Mouse (Mus musculus) macrophage (primary cell): Measurements from ENCODE around the gene Slc6a5. TPM values are rescaled to one million over a fixed set of nuclear protein-coding genes. Genes with fewer than 3 reads are reported as not detected.
"Not testable (repeated sequence)": the region's sequence is repeated elsewhere in the genome, so short reads cannot be mapped to it uniquely, and the experiment has no call there.

Experiments used
- H3K27ac ChIP-seq: fragments of 350-480 bp; formaldehyde crosslinking; 2 replicates; pipeline ENCODE4 v1.9.0; 2021
- H3K36me3 ChIP-seq: fragments of 350-480 bp; formaldehyde crosslinking; 2 replicates; pipeline ENCODE4 v1.9.0; 2021; ENCODE audit errors: inconsistent target
- H3K4me3 ChIP-seq: fragments of 350-480 bp; formaldehyde crosslinking; 2 replicates; pipeline ENCODE4 v1.9.0; 2021; ENCODE audit errors: inconsistent target
- H3K79me2 ChIP-seq: fragments of 350-480 bp; formaldehyde crosslinking; 2 replicates; pipeline ENCODE4 v1.9.0; 2021; ENCODE audit errors: inconsistent target
- WGBS: methylation state at CpG from one replicate; pipeline ENCODE4 v1.1.7; 2026; ENCODE audit warnings: inconsistent platforms; ENCODE audit not compliant: missing documents; 5-methylcytosine and 5-hydroxymethylcytosine counted together
- polyA plus RNA-seq: library from polyadenylated mRNA; stranded (reverse); fragments of 250-400 nt; gene quantifications from 3 replicates; pipeline ENCODE4 v1.2.4, GENCODE M21; 2018; ENCODE audit warnings: inconsistent platforms

Gene Slc6a5
- polyA plus RNA-seq, 1 experiment from 2014 or later, result not detected

DNA sequence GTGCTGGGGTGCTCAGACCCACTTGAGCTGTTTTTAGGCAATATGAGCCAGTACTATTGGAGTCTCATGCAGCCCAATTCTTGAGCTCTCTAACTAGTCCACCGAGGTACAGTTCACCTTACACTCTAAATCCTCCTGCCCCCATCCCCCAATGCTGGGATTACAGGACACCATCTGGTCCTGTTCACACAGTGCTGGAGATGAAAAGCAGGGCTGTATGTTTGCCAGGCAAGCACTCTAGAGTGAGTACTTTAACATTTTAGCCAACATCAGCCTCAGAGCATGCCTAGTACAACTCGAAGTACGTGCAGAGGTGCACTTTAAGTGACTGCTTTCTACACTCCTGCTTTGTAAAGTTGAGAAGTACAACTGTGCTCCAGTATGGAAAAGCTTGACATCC, 18.6 kb downstream of the Slc6a5 start:
- Histone ChIP-seq H3K36me3 (no peaks in the 10 kb centered on the region), H3K4me3 (no peak overlapping the region), H3K79me2 (no peaks in the 10 kb centered on the region), H3K27ac (no peak overlapping the region)
- 75% methylated on average over 3 of the region's 3 CpGs for WGBS

DNA sequence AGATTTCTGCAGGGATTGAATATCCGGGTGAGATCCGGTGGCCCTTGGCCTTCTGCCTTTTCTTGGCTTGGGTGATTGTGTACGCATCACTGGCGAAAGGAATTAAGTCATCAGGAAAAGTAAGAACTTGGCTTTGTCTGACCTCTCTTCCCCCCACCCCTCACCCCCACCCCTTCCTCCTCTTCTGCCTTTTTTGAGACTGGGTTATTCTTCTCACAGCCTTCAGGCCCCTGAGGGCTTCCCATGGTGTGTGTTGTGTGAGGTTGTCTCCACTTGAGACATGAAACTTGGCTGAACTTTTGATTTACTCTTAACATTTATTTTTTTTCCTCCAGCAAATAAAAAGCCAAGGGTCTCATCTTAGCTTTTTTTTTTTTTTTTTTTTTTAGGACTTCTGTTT, 20.1 kb downstream of the Slc6a5 start:
- no peak overlapping the region for H3K27ac ChIP-seq
- no peak overlapping the region for H3K4me3 ChIP-seq
- no peaks in the 10 kb centered on the region for H3K79me2 ChIP-seq
- 89% methylated on average over 4 of the region's 4 CpGs for WGBS
- H3K36me3 ChIP-seq, result no peaks in the 10 kb centered on the region

- not testable (repeated sequence) for H3K27ac ChIP-seq, H3K36me3 ChIP-seq, H3K79me2 ChIP-seq, H3K4me3 ChIP-seq
- WGBS, result 86% methylated on average over 14 of the region's 14 CpGs
These were observed 23.6 kb downstream of the Slc6a5 start for GRCm38 (mm10) chr7:49933386-49934115.

DNA sequence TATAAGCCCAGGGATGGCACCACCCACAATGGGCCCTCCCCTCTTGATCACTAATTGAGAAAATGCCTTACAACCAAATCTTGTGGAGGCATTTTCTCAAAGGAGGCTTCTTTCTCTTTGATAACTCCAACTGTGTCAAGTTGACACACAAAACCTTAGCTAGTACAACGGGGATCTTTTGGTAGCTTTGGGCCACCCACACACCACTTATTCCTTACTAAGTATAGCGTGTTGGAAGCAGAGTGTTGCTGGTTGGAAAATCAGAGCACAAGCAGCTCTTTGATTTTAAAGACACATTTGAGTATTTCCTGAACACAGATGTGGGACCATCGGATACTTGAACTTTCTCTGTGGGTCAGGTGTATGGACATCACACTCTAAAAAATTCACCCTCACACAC, 26.9 kb downstream of the Slc6a5 start:
- 85% methylated on average over 3 of the region's 3 CpGs for WGBS
- Histone ChIP-seq H3K79me2 (no peaks in the 10 kb centered on the region), H3K27ac (no peak overlapping the region), H3K36me3 (no peaks in the 10 kb centered on the region), H3K4me3 (no peak overlapping the region)

- H3K27ac ChIP-seq, result no peak overlapping the region
- H3K4me3 ChIP-seq, result no peak overlapping the region
- no peaks in the 10 kb centered on the region for H3K36me3 ChIP-seq
- 78% methylated on average over 3 of the region's 3 CpGs for WGBS
- H3K79me2 ChIP-seq, result no peaks in the 10 kb centered on the region
These were observed 32.1 kb downstream of the Slc6a5 start for GRCm38 (mm10) chr7:49942023-49942422.

DNA sequence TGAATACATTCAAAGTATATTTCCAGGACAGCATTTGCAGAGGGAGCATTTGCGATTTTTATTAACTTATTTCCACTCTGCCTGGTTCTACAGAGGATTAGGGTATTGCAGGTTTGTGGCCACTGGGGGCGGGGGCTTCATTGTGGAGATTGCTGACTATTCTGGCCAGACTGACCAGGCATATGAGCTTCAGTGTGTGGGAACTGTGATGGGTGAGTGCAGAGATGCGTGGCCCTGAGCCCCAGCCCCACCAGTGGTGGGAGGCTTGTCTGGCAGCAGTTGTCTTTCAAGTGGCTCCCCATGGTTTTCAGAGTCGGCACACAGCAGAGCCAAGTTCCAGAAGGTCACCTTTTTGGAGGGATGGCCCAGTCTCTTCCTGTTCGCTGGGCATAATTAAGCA, 32.5 kb downstream of the Slc6a5 start:
- no peak overlapping the region for H3K27ac ChIP-seq
- no peak overlapping the region for H3K4me3 ChIP-seq
- no peaks in the 10 kb centered on the region for H3K79me2 ChIP-seq
- 66% methylated on average over 5 of the region's 5 CpGs for WGBS
- no peaks in the 10 kb centered on the region for H3K36me3 ChIP-seq

GRCm38 (mm10) chr7:49946691-49947090, 36.7 kb downstream of the Slc6a5 start:
- 85% methylated on average over 9 of the region's 9 CpGs for WGBS

DNA sequence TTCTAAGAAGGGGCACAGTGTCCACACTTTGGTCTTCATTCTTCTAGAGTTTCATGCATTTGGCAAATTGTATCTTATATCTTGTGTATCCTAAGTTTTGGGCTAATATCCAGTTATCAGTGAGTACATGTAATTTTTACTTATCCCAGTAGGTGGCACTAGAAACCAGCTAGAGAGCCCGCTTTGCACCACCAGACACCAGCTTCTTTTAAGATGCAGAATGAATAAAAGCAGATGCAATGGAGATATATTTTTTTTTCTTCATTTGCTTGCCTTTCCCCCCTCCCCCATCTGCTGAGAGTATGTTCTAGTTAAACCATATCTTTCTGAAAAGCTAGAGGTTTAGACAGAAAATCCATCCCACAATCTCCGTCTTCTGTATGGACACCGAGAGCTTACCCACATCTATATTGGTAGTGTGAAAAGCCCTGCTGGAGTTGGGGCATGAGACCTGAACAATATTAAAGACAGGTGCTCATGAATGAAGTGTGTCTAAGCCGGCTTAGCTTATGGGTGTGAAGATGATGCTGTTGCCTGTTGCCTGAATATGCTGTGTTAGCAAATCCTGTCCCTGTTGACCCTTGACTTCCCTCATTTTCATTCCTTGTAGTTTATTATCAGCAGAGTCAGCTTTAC, 43.7 kb downstream of the Slc6a5 start:
- Histone ChIP-seq H3K36me3 (no peaks in the 10 kb centered on the region), H3K27ac (no peak overlapping the region), H3K4me3 (no peak overlapping the region), H3K79me2 (no peaks in the 10 kb centered on the region)
- WGBS, result 71% methylated on average over 4 of the region's 4 CpGs

More at GRCm38 (mm10) chr7:49946691-49947090, 36.7 kb downstream of the Slc6a5 start:
- H3K36me3 ChIP-seq, result no peaks in the 10 kb centered on the region
- no peak overlapping the region for H3K27ac ChIP-seq
- no peak overlapping the region for H3K4me3 ChIP-seq
- H3K79me2 ChIP-seq, result no peaks in the 10 kb centered on the region

GRCm38 (mm10) chr7:49954834-49955233, 44.9 kb downstream of the Slc6a5 start:
- Histone ChIP-seq H3K4me3 (no peak overlapping the region), H3K36me3 (no peaks in the 10 kb centered on the region), H3K27ac (no peak overlapping the region), H3K79me2 (no peaks in the 10 kb centered on the region)
- WGBS, result 82% methylated on average over 7 of the region's 7 CpGs

DNA sequence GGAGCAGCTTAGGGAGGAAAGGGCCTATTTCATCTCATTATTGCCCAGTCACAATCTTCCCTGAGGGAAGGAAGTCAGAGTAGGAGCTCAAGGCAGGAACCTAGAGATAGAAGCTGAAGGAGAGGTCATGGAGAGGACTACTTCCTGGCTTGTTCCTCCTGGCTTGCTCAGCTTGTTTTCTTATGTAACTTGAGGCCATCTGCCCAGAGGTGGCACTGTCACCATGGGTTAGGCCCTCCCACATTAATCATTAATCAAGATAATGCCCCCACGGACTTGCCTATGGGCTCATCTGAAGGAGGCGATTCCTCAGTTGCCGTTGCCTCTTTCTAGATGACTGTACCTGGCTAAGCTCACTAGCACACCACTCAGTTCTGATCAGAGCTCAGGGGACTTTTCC, 47.2 kb downstream of the Slc6a5 start:
- H3K27ac ChIP-seq, result no peak overlapping the region
- WGBS, result 77% methylated on average over 3 of the region's 3 CpGs
- no peaks in the 10 kb centered on the region for H3K36me3 ChIP-seq
- no peak overlapping the region for H3K4me3 ChIP-seq
- no peaks in the 10 kb centered on the region for H3K79me2 ChIP-seq

- WGBS, result 93% methylated on average over 2 of the region's 2 CpGs
- no peak overlapping the region for H3K4me3 ChIP-seq
- H3K79me2 ChIP-seq, result no peaks in the 10 kb centered on the region
- no peaks in the 10 kb centered on the region for H3K36me3 ChIP-seq
- no peak overlapping the region for H3K27ac ChIP-seq
These were observed 53.8 kb downstream of the Slc6a5 start for GRCm38 (mm10) chr7:49963764-49964163.

DNA sequence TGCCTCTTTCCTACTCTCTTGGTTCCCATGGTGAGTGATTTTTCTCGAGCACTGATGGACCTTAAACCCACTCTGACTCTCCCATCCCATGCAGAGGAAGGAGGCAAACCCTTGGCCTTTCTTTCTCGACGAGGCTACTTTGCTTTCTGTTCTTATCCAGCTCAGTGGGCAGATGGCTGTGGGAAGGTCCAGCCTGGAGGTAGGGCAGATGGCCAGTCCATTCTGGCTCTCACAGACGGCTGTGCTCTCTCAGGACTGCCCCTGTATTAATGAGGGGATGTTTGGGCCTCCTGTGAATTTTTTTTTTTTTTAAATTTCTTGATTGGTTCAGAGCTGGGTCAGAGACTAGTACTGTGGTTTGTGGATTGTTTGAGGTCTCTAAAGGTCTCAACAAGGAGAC, 59.6 kb downstream of the Slc6a5 start:
- Histone ChIP-seq H3K27ac (no peak overlapping the region), H3K36me3 (no peaks in the 10 kb centered on the region), H3K4me3 (no peak overlapping the region), H3K79me2 (no peaks in the 10 kb centered on the region)
- WGBS, result 53% methylated on average over 4 of the region's 4 CpGs

GRCm38 (mm10) chr7:49974841-49975440, 65.0 kb downstream of the Slc6a5 start, which contains the start of gene Nell1:
Gene Nell1 (plus strand): TSS chr7:49974864.
- Histone ChIP-seq H3K36me3 (no peaks in the 10 kb centered on the region), H3K79me2 (no peaks in the 10 kb centered on the region), H3K4me3 (no peak within 1 kb of the TSS), H3K27ac (no peak within 1 kb of the TSS)
- 2% methylated on average over 50 of the region's 52 CpGs for WGBS

DNA sequence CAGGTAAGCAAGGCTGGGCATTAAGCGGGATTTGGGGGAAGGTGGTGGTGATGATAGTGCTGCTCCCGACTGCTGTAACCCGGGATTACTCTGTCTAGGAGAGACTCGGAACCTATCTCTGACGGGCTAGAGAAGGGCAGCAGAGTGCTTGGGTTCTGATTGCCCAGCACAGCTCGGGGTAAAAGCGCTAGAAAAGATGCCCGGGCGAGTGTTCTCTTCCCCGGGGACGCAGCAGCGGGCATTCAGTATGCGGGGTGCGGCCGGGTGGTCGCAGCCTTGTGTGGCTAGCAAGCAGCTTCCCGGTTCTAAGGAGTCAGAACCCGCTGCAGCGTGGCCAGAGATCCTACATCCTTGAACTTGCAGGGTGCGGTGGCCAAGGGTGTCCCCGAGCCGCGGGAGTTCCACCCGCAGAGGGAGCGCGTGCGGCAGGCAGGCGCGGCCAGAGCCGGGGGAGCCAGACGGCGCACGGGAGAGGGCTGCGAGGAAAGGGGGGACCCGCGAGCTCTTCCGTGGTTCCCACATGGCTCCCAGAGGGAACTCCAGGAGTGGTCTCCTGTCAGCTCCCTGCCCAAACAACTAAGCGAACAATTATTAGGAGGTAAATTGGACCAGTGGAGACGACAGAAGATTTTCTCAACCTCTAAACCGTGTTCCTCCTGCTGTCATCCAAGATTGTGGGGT, 65.6 kb downstream of the Slc6a5 start:
- 6% methylated on average over 37 of the region's 40 CpGs for WGBS
- Histone ChIP-seq H3K36me3 (no peaks in the 10 kb centered on the region), H3K79me2 (no peaks in the 10 kb centered on the region), H3K27ac (no peak overlapping the region), H3K4me3 (no peak overlapping the region)
